Mouse (Mus musculus): ENCODE measurements around the gene Emc7. TPM values are rescaled to one million over a fixed set of nuclear protein-coding genes. Genes with fewer than 3 reads are reported as not detected.

Gene Emc7
- polyA plus RNA-seq, 1 experiment from 2014 or later = 21.9 TPM

DNA sequence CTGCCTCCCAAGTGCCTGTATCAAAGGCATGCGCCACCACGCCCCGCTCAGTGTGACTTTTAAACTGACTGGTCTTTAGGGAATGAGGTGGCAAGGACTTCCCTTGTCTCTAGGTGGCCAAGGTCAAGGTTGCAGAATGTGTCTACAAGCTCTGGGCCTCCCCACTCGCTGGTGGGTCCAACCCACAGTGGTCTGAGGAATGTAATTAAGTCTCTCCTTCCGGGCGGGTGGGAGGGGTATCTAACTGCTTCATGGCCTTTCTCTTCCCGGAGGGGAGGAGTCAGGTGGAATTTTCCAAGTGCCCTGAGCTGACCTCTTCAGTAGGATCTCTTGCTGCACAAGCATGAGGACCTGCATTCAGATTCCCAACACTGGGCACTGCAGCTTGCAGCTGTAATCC is 43.1 kb downstream of the Emc7 start:
- WGBS = 77% methylated on average over 7 of the region's 7 CpGs
- H3K4me1 ChIP-seq (ENCODE audit: control insufficient read depth, insufficient read depth, low read length) = 0 out of 2 replicates have a peak, but pooled peaks cover 3% of the 10 kb centered on the region
- no peaks in the 10 kb centered on the region for H3K9me3 ChIP-seq (ENCODE audit: control insufficient read depth, low read length)
- DNase-seq (ENCODE audit: low spot score) (no peak), ATAC-seq (ENCODE audit: low read depth) (no peak)
- H3K4me2 ChIP-seq (ENCODE audit: low read depth, low read length) = no peak overlapping the region
- no peaks in the 10 kb centered on the region for H3K36me3 ChIP-seq (ENCODE audit: control insufficient read depth, insufficient read depth, low read length)
- H3K4me3 ChIP-seq (ENCODE audit: low read depth, low read length) = no peak overlapping the region
- H3K27ac ChIP-seq (replicated peaks; ENCODE audit: low read depth, low read length) = no peak overlapping the region
- H3K27me3 ChIP-seq (replicated peaks; ENCODE audit: control insufficient read depth, insufficient read depth, low read length) = no peaks in the 10 kb centered on the region
- no peak overlapping the region for H3K9ac ChIP-seq (ENCODE audit: low read depth, low read length)

DNA sequence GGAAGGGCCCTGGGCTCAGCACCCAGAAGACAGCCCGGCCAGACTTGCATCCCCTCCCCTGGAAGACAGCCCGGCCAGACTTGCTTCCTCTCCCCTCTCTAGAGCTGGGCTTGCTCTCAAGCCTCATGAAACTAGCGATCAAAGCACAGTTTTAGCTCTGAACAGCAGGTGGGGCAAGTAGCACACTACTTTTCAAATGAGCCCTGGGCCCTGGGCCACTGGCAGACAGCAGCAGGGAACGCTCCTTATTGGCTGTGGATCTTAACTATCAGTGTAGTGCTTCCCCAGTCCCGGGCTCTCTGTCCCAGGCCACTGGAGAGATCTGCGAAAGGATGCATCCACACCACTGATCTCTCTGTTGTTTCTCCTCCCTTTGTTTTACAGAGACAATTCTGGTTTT is 46.4 kb downstream of the Emc7 start:
- no peaks in the 10 kb centered on the region for H3K36me3 ChIP-seq (ENCODE audit: control insufficient read depth, insufficient read depth, low read length)
- H3K9ac ChIP-seq (ENCODE audit: low read depth, low read length) = no peak overlapping the region
- no peaks in the 10 kb centered on the region for H3K27me3 ChIP-seq (replicated peaks; ENCODE audit: control insufficient read depth, insufficient read depth, low read length)
- no peak overlapping the region for H3K27ac ChIP-seq (replicated peaks; ENCODE audit: low read depth, low read length)
- WGBS = 7% methylated on average over 6 of the region's 6 CpGs
- no peaks in the 10 kb centered on the region for H3K4me1 ChIP-seq (ENCODE audit: control insufficient read depth, insufficient read depth, low read length)
- peak; percentile 93 for ATAC-seq (ENCODE audit: low read depth)
- H3K4me3 ChIP-seq (ENCODE audit: low read depth, low read length) = no peak overlapping the region
- H3K4me2 ChIP-seq (ENCODE audit: low read depth, low read length) = no peak overlapping the region
- DNase-seq (ENCODE audit: low spot score) = peak; percentile 89
- H3K9me3 ChIP-seq (ENCODE audit: control insufficient read depth, low read length) = no peaks in the 10 kb centered on the region

DNA sequence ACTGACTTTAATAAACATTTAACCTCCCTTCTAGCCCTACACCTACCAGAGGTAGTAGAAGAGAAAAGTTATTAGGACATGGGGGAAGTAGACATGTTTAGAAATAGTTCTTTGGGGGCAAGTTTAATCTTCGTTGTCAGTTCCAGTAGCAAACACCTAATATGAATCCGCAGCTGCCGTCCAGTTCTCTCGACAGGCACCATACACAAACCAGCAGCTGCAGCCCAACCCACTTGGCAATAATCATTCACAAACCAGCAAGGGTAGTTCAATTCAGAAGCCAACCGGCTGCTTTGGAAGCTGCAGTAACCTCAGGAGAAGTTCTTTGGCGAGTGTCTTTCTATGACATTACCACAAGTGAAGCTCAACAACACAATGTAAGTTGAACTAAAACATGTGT is 49.2 kb downstream of the Emc7 start:
- ATAC-seq (ENCODE audit: low read depth) = no peak
- Histone ChIP-seq H3K9me3 (ENCODE audit: control insufficient read depth, low read length) (no peaks in the 10 kb centered on the region), H3K4me2 (ENCODE audit: low read depth, low read length) (no peak overlapping the region), H3K4me3 (ENCODE audit: low read depth, low read length) (no peak overlapping the region), H3K27ac (replicated peaks; ENCODE audit: low read depth, low read length) (no peak overlapping the region), H3K36me3 (ENCODE audit: control insufficient read depth, insufficient read depth, low read length) (no peaks in the 10 kb centered on the region), H3K4me1 (ENCODE audit: control insufficient read depth, insufficient read depth, low read length) (no peaks in the 10 kb centered on the region), H3K27me3 (replicated peaks; ENCODE audit: control insufficient read depth, insufficient read depth, low read length) (no peaks in the 10 kb centered on the region), H3K9ac (ENCODE audit: low read depth, low read length) (no peak overlapping the region)
- 85% methylated on average over 6 of the region's 6 CpGs for WGBS
- DNase-seq (ENCODE audit: low spot score) = no peak

DNA sequence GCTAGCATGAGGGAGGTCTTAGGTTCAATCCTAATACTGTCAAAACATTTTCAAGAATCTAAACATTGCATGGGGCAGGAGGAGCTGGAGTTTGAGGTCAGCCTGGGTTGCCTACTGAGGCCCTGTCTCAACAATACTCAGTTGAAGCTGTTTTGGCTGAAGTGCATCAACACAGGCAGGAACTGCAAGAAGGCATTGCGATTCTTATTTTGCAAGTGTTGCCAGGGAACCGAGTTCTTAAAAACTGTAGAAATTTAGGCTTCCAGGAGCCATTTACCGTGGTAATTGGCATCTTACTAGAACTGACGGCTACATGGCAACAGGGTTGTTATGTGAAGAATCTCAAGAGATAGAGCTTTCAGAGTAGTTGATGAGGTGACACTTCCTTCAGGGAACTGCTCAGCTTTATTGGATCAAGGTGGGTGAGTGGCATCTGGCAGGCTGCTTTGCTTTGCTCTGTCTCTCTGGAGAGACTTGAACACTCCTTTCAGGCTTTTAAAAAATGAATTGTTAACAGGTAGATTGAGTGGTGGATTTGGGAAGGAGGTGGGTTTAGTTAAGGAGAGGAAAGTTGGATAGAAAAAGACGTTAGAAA is 52.1 kb downstream of the Emc7 start:
- no peak for ATAC-seq (ENCODE audit: low read depth)
- 70% methylated on average over 5 of the region's 5 CpGs for WGBS

DNA sequence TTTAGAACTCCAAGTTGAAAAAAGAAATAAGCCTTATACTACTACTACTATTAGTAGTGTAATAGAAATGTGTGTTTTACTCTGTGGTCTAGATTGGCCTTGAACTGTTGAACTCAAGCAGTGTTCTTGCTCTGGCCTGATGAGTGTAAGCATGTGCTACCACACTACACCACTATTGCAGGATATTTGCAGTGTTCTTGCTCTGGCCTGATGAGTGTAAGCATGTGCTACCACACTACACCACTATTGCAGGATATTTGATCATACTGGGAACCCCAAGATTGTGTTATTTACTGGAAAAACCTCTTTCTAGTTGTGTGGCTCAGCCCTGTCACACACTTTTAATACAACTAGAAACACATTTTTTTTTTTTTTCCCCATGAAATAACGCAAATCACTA is 52.6 kb downstream of the Emc7 start:
- no peak overlapping the region for H3K4me2 ChIP-seq (ENCODE audit: low read depth, low read length)
- no peak overlapping the region for H3K9ac ChIP-seq (ENCODE audit: low read depth, low read length)
- ATAC-seq (ENCODE audit: low read depth) (no peak), DNase-seq (ENCODE audit: low spot score) (no peak)
- WGBS = 94% methylated on average over 1 of the region's 1 CpGs
- no peaks in the 10 kb centered on the region for H3K27me3 ChIP-seq (replicated peaks; ENCODE audit: control insufficient read depth, insufficient read depth, low read length)
- H3K4me3 ChIP-seq (ENCODE audit: low read depth, low read length) = no peak overlapping the region
- H3K9me3 ChIP-seq (ENCODE audit: control insufficient read depth, low read length) = no peaks in the 10 kb centered on the region
- H3K36me3 ChIP-seq (ENCODE audit: control insufficient read depth, insufficient read depth, low read length) = no peaks in the 10 kb centered on the region
- no peaks in the 10 kb centered on the region for H3K4me1 ChIP-seq (ENCODE audit: control insufficient read depth, insufficient read depth, low read length)
- no peak overlapping the region for H3K27ac ChIP-seq (replicated peaks; ENCODE audit: low read depth, low read length)

More for the DNA sequence above, 52.1 kb downstream of the Emc7 start:
- H3K36me3 ChIP-seq (ENCODE audit: control insufficient read depth, insufficient read depth, low read length) = no peaks in the 10 kb centered on the region
- H3K9ac ChIP-seq (ENCODE audit: low read depth, low read length) = no peak overlapping the region
- no peak overlapping the region for H3K27ac ChIP-seq (replicated peaks; ENCODE audit: low read depth, low read length)
- H3K9me3 ChIP-seq (ENCODE audit: control insufficient read depth, low read length) = no peaks in the 10 kb centered on the region
- no peak overlapping the region for H3K4me2 ChIP-seq (ENCODE audit: low read depth, low read length)
- no peak for DNase-seq (ENCODE audit: low spot score)
- no peak overlapping the region for H3K4me3 ChIP-seq (ENCODE audit: low read depth, low read length)
- H3K4me1 ChIP-seq (ENCODE audit: control insufficient read depth, insufficient read depth, low read length) = no peaks in the 10 kb centered on the region
- no peaks in the 10 kb centered on the region for H3K27me3 ChIP-seq (replicated peaks; ENCODE audit: control insufficient read depth, insufficient read depth, low read length)

DNA sequence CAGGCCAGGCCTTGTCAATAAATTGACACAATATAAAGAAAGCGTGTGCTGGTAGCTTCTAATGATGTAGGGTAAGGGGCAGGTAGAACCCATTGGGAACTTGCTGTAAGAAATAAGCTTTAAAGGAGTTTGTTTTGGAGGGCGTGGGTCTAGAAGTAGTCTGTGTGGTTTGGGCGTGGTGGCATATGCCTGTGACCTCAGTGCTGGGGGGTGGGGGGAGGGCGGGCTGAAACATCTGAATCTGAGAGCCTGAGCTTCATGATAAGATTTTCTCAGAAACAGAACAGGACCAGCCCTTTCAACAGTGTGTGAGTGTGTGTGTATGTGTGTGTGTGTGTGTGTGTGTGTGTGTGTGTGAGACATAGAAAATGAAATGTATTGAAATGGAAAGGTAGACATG is 55.3 kb downstream of the Emc7 start:
- Histone ChIP-seq H3K9me3 (ENCODE audit: control insufficient read depth, low read length) (no peaks in the 10 kb centered on the region), H3K4me3 (ENCODE audit: low read depth, low read length) (no peak overlapping the region), H3K9ac (ENCODE audit: low read depth, low read length) (no peak overlapping the region), H3K27ac (replicated peaks; ENCODE audit: low read depth, low read length) (no peak overlapping the region), H3K27me3 (replicated peaks; ENCODE audit: control insufficient read depth, insufficient read depth, low read length) (no peaks in the 10 kb centered on the region), H3K4me2 (ENCODE audit: low read depth, low read length) (no peak overlapping the region), H3K4me1 (ENCODE audit: control insufficient read depth, insufficient read depth, low read length) (no peaks in the 10 kb centered on the region), H3K36me3 (ENCODE audit: control insufficient read depth, insufficient read depth, low read length) (no peaks in the 10 kb centered on the region)
- WGBS = 80% methylated on average over 4 of the region's 4 CpGs
- DNase-seq (ENCODE audit: low spot score) = no peak
- ATAC-seq (ENCODE audit: low read depth) = no peak

DNA sequence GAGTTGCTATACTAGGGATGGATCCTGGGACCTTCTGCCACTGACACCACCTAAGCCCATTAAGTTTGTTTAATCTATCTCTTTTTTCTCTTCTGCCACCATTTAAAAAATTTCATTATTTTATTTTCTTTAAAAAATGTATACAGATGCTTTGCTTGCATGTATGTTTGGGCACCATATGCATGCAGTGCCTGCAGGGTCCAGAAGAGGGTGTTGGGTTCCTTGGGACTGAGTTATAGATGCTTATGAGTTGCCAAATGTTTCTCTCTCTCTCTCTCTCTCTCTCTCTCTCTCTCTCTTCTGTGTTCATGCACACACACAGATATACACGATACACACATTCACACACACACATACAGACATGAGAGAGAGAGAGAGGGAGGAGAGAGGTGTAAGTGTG is 58.2 kb downstream of the Emc7 start:
- no peak overlapping the region for H3K4me3 ChIP-seq (ENCODE audit: low read depth, low read length)
- H3K27me3 ChIP-seq (replicated peaks; ENCODE audit: control insufficient read depth, insufficient read depth, low read length) = no peaks in the 10 kb centered on the region
- H3K36me3 ChIP-seq (ENCODE audit: control insufficient read depth, insufficient read depth, low read length) = no peaks in the 10 kb centered on the region
- H3K27ac ChIP-seq (replicated peaks; ENCODE audit: low read depth, low read length) = no peak overlapping the region
- H3K4me1 ChIP-seq (ENCODE audit: control insufficient read depth, insufficient read depth, low read length) = no peaks in the 10 kb centered on the region
- 95% methylated on average over 1 of the region's 1 CpGs for WGBS
- ATAC-seq (ENCODE audit: low read depth) (no peak), DNase-seq (ENCODE audit: low spot score) (no peak)
- no peak overlapping the region for H3K4me2 ChIP-seq (ENCODE audit: low read depth, low read length)
- no peak overlapping the region for H3K9ac ChIP-seq (ENCODE audit: low read depth, low read length)
- no peaks in the 10 kb centered on the region for H3K9me3 ChIP-seq (ENCODE audit: control insufficient read depth, low read length)

DNA sequence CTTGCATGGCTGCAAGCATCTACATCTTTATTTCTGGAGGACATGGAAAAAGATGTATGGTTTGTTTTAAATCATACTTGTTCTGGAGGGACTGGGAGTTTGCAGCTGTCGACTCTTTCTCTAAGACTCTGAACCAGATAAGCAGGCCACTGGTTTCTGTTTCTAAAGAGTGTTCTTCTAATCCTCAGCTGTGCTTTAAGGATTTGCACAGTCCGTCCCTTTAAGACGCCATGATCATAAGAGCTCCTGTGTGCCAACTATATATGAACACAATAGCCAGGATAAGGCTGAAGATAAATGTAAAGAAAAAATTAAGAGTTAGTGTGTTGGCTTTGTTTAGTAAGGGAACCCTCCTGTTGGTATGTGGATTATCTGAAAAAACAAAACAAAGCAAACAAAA is 61.9 kb downstream of the Emc7 start:
- Histone ChIP-seq H3K9me3 (ENCODE audit: control insufficient read depth, low read length) (no peaks in the 10 kb centered on the region), H3K9ac (ENCODE audit: low read depth, low read length) (no peak overlapping the region), H3K4me2 (ENCODE audit: low read depth, low read length) (no peak overlapping the region), H3K36me3 (ENCODE audit: control insufficient read depth, insufficient read depth, low read length) (no peaks in the 10 kb centered on the region), H3K27me3 (replicated peaks; ENCODE audit: control insufficient read depth, insufficient read depth, low read length) (no peaks in the 10 kb centered on the region), H3K4me1 (ENCODE audit: control insufficient read depth, insufficient read depth, low read length) (no peaks in the 10 kb centered on the region), H3K4me3 (ENCODE audit: low read depth, low read length) (no peak overlapping the region), H3K27ac (replicated peaks; ENCODE audit: low read depth, low read length) (no peak overlapping the region)
- WGBS = 73% methylated on average over 3 of the region's 3 CpGs
- ATAC-seq (ENCODE audit: low read depth) (no peak), DNase-seq (ENCODE audit: low spot score) (no peak)

DNA sequence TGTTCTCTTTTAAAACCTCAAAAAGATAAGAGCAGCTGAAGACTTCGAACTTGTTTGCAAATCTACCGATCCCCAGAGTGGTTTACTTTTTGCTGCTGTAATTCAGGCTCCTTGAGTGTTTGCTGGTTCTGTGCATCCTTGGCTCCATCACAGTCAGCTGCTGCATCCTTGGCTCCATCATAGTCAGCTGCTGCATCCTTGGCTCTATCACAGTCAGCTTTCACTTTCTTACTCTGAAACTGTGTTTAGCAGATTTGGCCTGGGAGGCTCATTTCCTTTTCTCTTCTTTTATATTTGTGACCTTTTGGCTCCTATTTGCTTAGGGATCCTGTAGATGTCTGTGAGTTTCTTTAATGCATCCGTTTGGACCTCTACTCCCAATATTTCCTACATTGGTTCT is 62.4 kb downstream of the Emc7 start:
- H3K27ac ChIP-seq (replicated peaks; ENCODE audit: low read depth, low read length) = no peak overlapping the region
- H3K9me3 ChIP-seq (ENCODE audit: control insufficient read depth, low read length) = no peaks in the 10 kb centered on the region
- H3K27me3 ChIP-seq (replicated peaks; ENCODE audit: control insufficient read depth, insufficient read depth, low read length) = no peaks in the 10 kb centered on the region
- DNase-seq (ENCODE audit: low spot score) = no peak
- ATAC-seq (ENCODE audit: low read depth) = no peak
- no peak overlapping the region for H3K4me3 ChIP-seq (ENCODE audit: low read depth, low read length)
- H3K4me2 ChIP-seq (ENCODE audit: low read depth, low read length) = no peak overlapping the region
- 87% methylated on average over 3 of the region's 3 CpGs for WGBS
- no peaks in the 10 kb centered on the region for H3K4me1 ChIP-seq (ENCODE audit: control insufficient read depth, insufficient read depth, low read length)
- H3K36me3 ChIP-seq (ENCODE audit: control insufficient read depth, insufficient read depth, low read length) = no peaks in the 10 kb centered on the region
- H3K9ac ChIP-seq (ENCODE audit: low read depth, low read length) = no peak overlapping the region

Data from embryonic facial prominence, embryonic 14.5 days (tissue).